Mouse (Mus musculus) midbrain, embryonic 16.5 days (tissue): ENCODE data around the gene Eps15l1. TPM values are rescaled to one million over a fixed set of nuclear protein-coding genes. Genes with fewer than 3 reads are reported as not detected.

ENCODE experiments used
- ATAC-seq: fragments of 200-750 bp; cut with Nextera tagmentation; 2 replicates; pipeline ENCODE4 v1.8.0; 2017; ENCODE audit warnings: moderate TSS enrichment
- H3K27ac ChIP-seq: fragments of 300-500 bp; sonication (generic); 2 replicates; pipeline ENCODE4 v1.5.1; 2014; ENCODE audit warnings: mild to moderate bottlenecking, low read length, mixed read lengths
- H3K27me3 ChIP-seq: fragments of 300-500 bp; sonication (generic); 2 replicates; pipeline ENCODE4 v1.6.1; 2014; ENCODE audit warnings: low read depth, low read length, mixed read lengths; ENCODE audit not compliant: control insufficient read depth, insufficient read depth
- H3K36me3 ChIP-seq: fragments of 300-500 bp; sonication (generic); 2 replicates; pipeline ENCODE4 v1.6.1; 2014; ENCODE audit warnings: mild to moderate bottlenecking, low read length, moderate library complexity, mixed read lengths; ENCODE audit not compliant: control insufficient read depth, insufficient read depth
- H3K4me1 ChIP-seq: fragments of 300-500 bp; sonication (generic); 2 replicates; pipeline ENCODE4 v1.6.1; 2014; ENCODE audit warnings: mild to moderate bottlenecking, low read length, mixed read lengths; ENCODE audit not compliant: control insufficient read depth, insufficient read depth
- H3K4me2 ChIP-seq: fragments of 300-500 bp; sonication (generic); 2 replicates; pipeline ENCODE4 v1.6.1; 2014; ENCODE audit warnings: mild to moderate bottlenecking, low read length, mixed read lengths
- H3K4me3 ChIP-seq: fragments of 300-500 bp; sonication (generic); 2 replicates; pipeline ENCODE4 v1.5.1; 2014; ENCODE audit warnings: low read depth, mild to moderate bottlenecking, low read length, moderate library complexity, mixed read lengths
- H3K9ac ChIP-seq: fragments of 300-500 bp; sonication (generic); 2 replicates; pipeline ENCODE4 v1.6.1; 2014; ENCODE audit warnings: low read depth, low read length, mixed read lengths
- H3K9me3 ChIP-seq: fragments of 300-500 bp; sonication (generic); replicated peaks from 2 replicates; pipeline ENCODE4 v1.6.1; 2014; ENCODE audit warnings: mild to moderate bottlenecking, low read length, mixed read lengths; ENCODE audit not compliant: control insufficient read depth, poor library complexity, severe bottlenecking
- WGBS: fragments of 180-500 bp; shearing (Covaris S2); extraction: QIAGEN DNeasy Blood & Tissue Kit; methylation state at CpG from one replicate; pipeline ENCODE4 v1.1.7; 2014; 5-methylcytosine and 5-hydroxymethylcytosine counted together
- polyA plus RNA-seq: library from polyadenylated mRNA; unstranded; fragments of >200 nt; fragmentation: Nextera tagmentation; extraction: Ambion mirVana; gene quantifications from 2 replicates; pipeline ENCODE4 v1.2.1, GENCODE M21; 2015

Eps15l1 gene
- polyA plus RNA-seq, 1 experiment from 2014 or later, result 56.4 TPM

GRCm38 (mm10) chr8:72333429-72334143 is 87.7 kb downstream of the Eps15l1 start:
- H3K4me3 ChIP-seq, result no peak overlapping the region
- H3K27me3 ChIP-seq, result no peaks in the 10 kb centered on the region
- H3K9me3 ChIP-seq, result no peaks in the 10 kb centered on the region
- H3K27ac ChIP-seq, result no peak overlapping the region
- no peak overlapping the region for H3K9ac ChIP-seq
- H3K36me3 ChIP-seq, result peaks cover 15% of the 10 kb centered on the region
- H3K4me1 ChIP-seq, result no peaks in the 10 kb centered on the region
- no peak for ATAC-seq
- WGBS, result 51% methylated on average over 3 of the region's 3 CpGs
- H3K4me2 ChIP-seq, result no peak overlapping the region

- Histone ChIP-seq H3K9ac (no peak overlapping the region), H3K36me3 (peaks cover 7% of the 10 kb centered on the region), H3K4me1 (no peaks in the 10 kb centered on the region), H3K4me2 (no peak overlapping the region), H3K4me3 (no peak overlapping the region), H3K9me3 (no peaks in the 10 kb centered on the region), H3K27me3 (no peaks in the 10 kb centered on the region), H3K27ac (no peak overlapping the region)
- no peak for ATAC-seq
- 88% methylated on average over 4 of the region's 4 CpGs for WGBS
These were observed 89.6 kb downstream of the Eps15l1 start for GRCm38 (mm10) chr8:72331631-72332030.

- WGBS, result 90% methylated on average over 6 of the region's 6 CpGs
- no peak for ATAC-seq
These were observed 90.3 kb downstream of the Eps15l1 start for GRCm38 (mm10) chr8:72330806-72331516.

GRCm38 (mm10) chr8:72329116-72329515 is 92.1 kb downstream of the Eps15l1 start:
- ATAC-seq, result no peak

More at GRCm38 (mm10) chr8:72330806-72331516, 90.3 kb downstream of the Eps15l1 start:
- H3K36me3 ChIP-seq, result peaks cover 7% of the 10 kb centered on the region
- no peak overlapping the region for H3K4me2 ChIP-seq
- no peaks in the 10 kb centered on the region for H3K4me1 ChIP-seq
- H3K27ac ChIP-seq, result no peak overlapping the region
- no peaks in the 10 kb centered on the region for H3K27me3 ChIP-seq
- no peak overlapping the region for H3K4me3 ChIP-seq
- no peak overlapping the region for H3K9ac ChIP-seq
- no peaks in the 10 kb centered on the region for H3K9me3 ChIP-seq

GRCm38 (mm10) chr8:72324708-72325107 is 96.6 kb downstream of the Eps15l1 start:
- Histone ChIP-seq H3K9me3 (no peaks in the 10 kb centered on the region), H3K4me1 (peaks cover 3% of the 10 kb centered on the region), H3K4me2 (no peak overlapping the region), H3K4me3 (no peak overlapping the region), H3K27me3 (peaks cover 23% of the 10 kb centered on the region), H3K9ac (no peak overlapping the region), H3K36me3 (no peaks in the 10 kb centered on the region), H3K27ac (no peak overlapping the region)
- no peak for ATAC-seq
- 84% methylated on average over 2 of the region's 2 CpGs for WGBS

More at GRCm38 (mm10) chr8:72329116-72329515, 92.1 kb downstream of the Eps15l1 start:
- Histone ChIP-seq H3K36me3 (no peaks in the 10 kb centered on the region), H3K4me3 (no peak overlapping the region), H3K4me1 (no peaks in the 10 kb centered on the region), H3K9me3 (no peaks in the 10 kb centered on the region), H3K27ac (no peak overlapping the region), H3K4me2 (no peak overlapping the region), H3K27me3 (no peaks in the 10 kb centered on the region), H3K9ac (no peak overlapping the region)
- 79% methylated on average over 3 of the region's 3 CpGs for WGBS

- H3K9me3 ChIP-seq, result no peaks in the 10 kb centered on the region
- no peak overlapping the region for H3K27ac ChIP-seq
- peaks cover 27% of the 10 kb centered on the region for H3K27me3 ChIP-seq
- no peak overlapping the region for H3K4me2 ChIP-seq
- no peak for ATAC-seq
- H3K4me3 ChIP-seq, result no peak overlapping the region
- no peak overlapping the region for H3K9ac ChIP-seq
- no peaks in the 10 kb centered on the region for H3K36me3 ChIP-seq
- 87% methylated on average over 10 of the region's 10 CpGs for WGBS
- H3K4me1 ChIP-seq, result peaks cover 7% of the 10 kb centered on the region
These were observed 97.1 kb downstream of the Eps15l1 start for GRCm38 (mm10) chr8:72324036-72324706.

GRCm38 (mm10) chr8:72323131-72323725 is 98.0 kb downstream of the Eps15l1 start:
- Histone ChIP-seq H3K4me1 (peaks cover 7% of the 10 kb centered on the region), H3K27me3 (peaks cover 34% of the 10 kb centered on the region), H3K9me3 (no peaks in the 10 kb centered on the region), H3K4me2 (no peak overlapping the region), H3K27ac (no peak overlapping the region), H3K36me3 (no peaks in the 10 kb centered on the region), H3K9ac (no peak overlapping the region), H3K4me3 (no peak overlapping the region)
- no peak for ATAC-seq
- WGBS, result 67% methylated on average over 6 of the region's 6 CpGs

GRCm38 (mm10) chr8:72322471-72322889 is 98.8 kb downstream of the Eps15l1 start:
- Histone ChIP-seq H3K27ac (no peak overlapping the region), H3K36me3 (no peaks in the 10 kb centered on the region), H3K9ac (no peak overlapping the region), H3K9me3 (no peaks in the 10 kb centered on the region), H3K4me1 (peaks cover 7% of the 10 kb centered on the region), H3K4me3 (no peak overlapping the region), H3K27me3 (peaks cover 34% of the 10 kb centered on the region), H3K4me2 (no peak overlapping the region)
- WGBS, result 76% methylated on average over 7 of the region's 7 CpGs
- no peak for ATAC-seq
